Mouse (Mus musculus) midbrain, embryonic 12.5 days (tissue): Measurements from ENCODE around the gene Hadh. TPM values are rescaled to one million over a fixed set of nuclear protein-coding genes. Genes with fewer than 3 reads are reported as not detected.

Source experiments
- ATAC-seq: fragments of 200-750 bp; cut with Nextera tagmentation; 2 replicates; pipeline ENCODE4 v1.8.0; 2017; ENCODE audit warnings: low read depth, moderate TSS enrichment, moderate library complexity; ENCODE audit not compliant: low FRiP score
- H3K27ac ChIP-seq: fragments of 300-500 bp; sonication (generic); replicated peaks from 2 replicates; pipeline ENCODE4 v1.5.1; 2016; ENCODE audit warnings: mild to moderate bottlenecking
- H3K27me3 ChIP-seq: fragments of 300-500 bp; sonication (generic); 2 replicates; pipeline ENCODE4 v1.6.1; 2016; ENCODE audit warnings: mild to moderate bottlenecking
- H3K36me3 ChIP-seq: fragments of 300-500 bp; sonication (generic); 2 replicates; pipeline ENCODE4 v1.6.1; 2016
- H3K4me1 ChIP-seq: fragments of 300-500 bp; sonication (generic); 2 replicates; pipeline ENCODE4 v1.6.1; 2016
- H3K4me2 ChIP-seq: fragments of 300-500 bp; sonication (generic); replicated peaks from 2 replicates; pipeline ENCODE4 v1.6.1; 2016; ENCODE audit warnings: mild to moderate bottlenecking, moderate library complexity
- H3K4me3 ChIP-seq: fragments of 300-500 bp; sonication (generic); 2 replicates; pipeline ENCODE4 v1.5.1; 2016; ENCODE audit warnings: mild to moderate bottlenecking
- H3K9ac ChIP-seq: fragments of 300-500 bp; sonication (generic); replicated peaks from 2 replicates; pipeline ENCODE4 v1.6.1; 2016; ENCODE audit warnings: mild to moderate bottlenecking, moderate library complexity
- H3K9me3 ChIP-seq: fragments of 300-500 bp; sonication (generic); 2 replicates; pipeline ENCODE4 v1.6.1; 2016; ENCODE audit warnings: mild to moderate bottlenecking
- WGBS: fragments of 180-500 bp; shearing (Covaris S2); methylation state at CpG from one replicate; pipeline ENCODE4 v1.1.7; 2016; 5-methylcytosine and 5-hydroxymethylcytosine counted together
- polyA plus RNA-seq: library from polyadenylated mRNA; unstranded; fragments of >200 nt; fragmentation: Nextera tagmentation; extraction: Ambion mirVana; gene quantifications from 2 replicates; pipeline ENCODE4 v1.2.1, GENCODE M21; 2016

Hadh gene
- 48.2 and 49.0 TPM in 2 replicates for polyA plus RNA-seq

DNA sequence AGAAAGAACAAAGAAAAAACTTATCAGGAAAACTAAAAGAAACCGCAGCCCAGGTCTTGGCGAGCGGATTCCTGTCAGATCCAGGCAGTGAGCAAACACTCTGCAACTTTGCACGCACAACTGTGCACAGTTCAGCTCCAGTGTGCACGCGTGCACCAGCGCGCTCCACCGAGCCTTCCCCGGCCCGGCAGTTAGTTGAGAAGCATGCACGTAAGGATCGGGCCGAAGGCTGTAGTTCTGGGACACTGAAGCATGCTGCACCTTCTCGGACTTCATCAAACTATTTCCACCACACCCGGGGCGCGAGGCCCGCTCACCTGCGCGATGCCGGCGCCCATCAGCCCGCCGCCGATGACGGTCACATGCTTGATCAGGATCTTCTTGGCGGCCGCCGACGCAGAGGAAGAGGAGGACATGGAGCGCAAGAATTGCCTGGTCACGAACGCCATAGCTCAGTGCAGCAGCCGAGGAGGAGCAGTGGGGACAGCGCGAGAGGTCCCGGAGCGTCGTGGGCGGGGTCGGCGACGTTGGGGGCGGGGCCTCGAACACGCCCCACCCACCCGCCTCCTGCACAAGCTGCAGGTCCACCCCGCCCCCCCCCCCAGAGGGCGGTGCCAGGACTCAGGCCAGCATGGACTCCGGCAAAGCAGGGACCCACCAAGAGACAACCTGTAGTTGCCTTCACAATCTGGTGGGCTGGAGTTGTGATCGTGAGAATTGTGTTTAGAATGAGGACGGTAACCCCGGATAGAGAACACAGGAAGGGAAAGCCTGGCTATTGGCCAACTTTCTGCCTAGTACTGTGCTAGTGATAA, at the start of gene Hadh:
Hadh (minus strand) TSS at position 543 of the 815 bp plus-strand sequence.
- peak; percentile 94 for ATAC-seq
- WGBS: under 1% methylated on average over 42 of the region's 54 CpGs
- H3K9ac ChIP-seq: peak within 1 kb of the TSS; percentile 59
- 0 out of 2 replicates have a peak within 1 kb of the TSS, but pooled peaks have one; percentile 46 for H3K27ac ChIP-seq
- peak within 1 kb of the TSS; percentile 80 for H3K4me2 ChIP-seq
- H3K4me1 ChIP-seq: peaks cover 23% of the 10 kb centered on the region
- peak within 1 kb of the TSS; percentile 68 for H3K4me3 ChIP-seq
- no peaks in the 10 kb centered on the region for H3K9me3 ChIP-seq
- no peaks in the 10 kb centered on the region for H3K36me3 ChIP-seq
- peaks cover 12% of the 10 kb centered on the region for H3K27me3 ChIP-seq

- Histone ChIP-seq H3K4me1 (peaks cover 5% of the 10 kb centered on the region; the same call in 1 of the 2 replicates), H3K4me2 (no peak overlapping the region), H3K36me3 (no peaks in the 10 kb centered on the region), H3K27me3 (no peaks in the 10 kb centered on the region), H3K27ac (no peak overlapping the region), H3K9ac (no peak overlapping the region), H3K4me3 (no peak overlapping the region), H3K9me3 (no peaks in the 10 kb centered on the region)
- 4% methylated on average over 3 of the region's 3 CpGs for WGBS
- ATAC-seq: no peak
Measured at GRCm38 (mm10) chr3:131320184-131320583, 48.3 kb upstream of the Hadh start.

- Histone ChIP-seq H3K4me3 (no peak overlapping the region), H3K4me1 (peaks cover 5% of the 10 kb centered on the region; the same call in 1 of the 2 replicates), H3K9ac (no peak overlapping the region), H3K36me3 (no peaks in the 10 kb centered on the region), H3K27me3 (no peaks in the 10 kb centered on the region), H3K9me3 (no peaks in the 10 kb centered on the region), H3K27ac (no peak overlapping the region), H3K4me2 (no peak overlapping the region)
- no peak for ATAC-seq
- WGBS: 67% methylated on average over 2 of the region's 2 CpGs
Measured at GRCm38 (mm10) chr3:131318211-131318610, 46.3 kb upstream of the Hadh start.

- 100% methylated on average over 1 of the region's 1 CpGs for WGBS
- no peaks in the 10 kb centered on the region for H3K9me3 ChIP-seq
Measured at GRCm38 (mm10) chr3:131317126-131317525, 45.2 kb upstream of the Hadh start.

GRCm38 (mm10) chr3:131315957-131316510, 44.1 kb upstream of the Hadh start:
- Histone ChIP-seq H3K4me2 (no peak overlapping the region), H3K9ac (no peak overlapping the region), H3K36me3 (no peaks in the 10 kb centered on the region), H3K27ac (no peak overlapping the region), H3K27me3 (no peaks in the 10 kb centered on the region), H3K4me1 (peaks cover 5% of the 10 kb centered on the region; the same call in 1 of the 2 replicates), H3K4me3 (no peak overlapping the region), H3K9me3 (no peaks in the 10 kb centered on the region)
- ATAC-seq: no peak
- WGBS: 47% methylated on average over 4 of the region's 4 CpGs

More at GRCm38 (mm10) chr3:131317126-131317525, 45.2 kb upstream of the Hadh start:
- H3K27me3 ChIP-seq: no peaks in the 10 kb centered on the region
- no peak for ATAC-seq
- H3K4me3 ChIP-seq: no peak overlapping the region
- H3K4me1 ChIP-seq: peaks cover 5% of the 10 kb centered on the region; the same call in 1 of the 2 replicates
- no peak overlapping the region for H3K27ac ChIP-seq
- H3K4me2 ChIP-seq: no peak overlapping the region
- no peak overlapping the region for H3K9ac ChIP-seq
- H3K36me3 ChIP-seq: no peaks in the 10 kb centered on the region

- H3K9ac ChIP-seq: no peak overlapping the region
- H3K36me3 ChIP-seq: no peaks in the 10 kb centered on the region
- H3K4me3 ChIP-seq: no peak overlapping the region
- no peak overlapping the region for H3K27ac ChIP-seq
- H3K27me3 ChIP-seq: no peaks in the 10 kb centered on the region
- 87% methylated on average over 9 of the region's 9 CpGs for WGBS
- no peak overlapping the region for H3K4me2 ChIP-seq
- 0 out of 2 replicates have a peak, but pooled peaks cover 8% of the 10 kb centered on the region for H3K9me3 ChIP-seq
- no peak for ATAC-seq
- peaks cover 5% of the 10 kb centered on the region; the same call in 1 of the 2 replicates for H3K4me1 ChIP-seq
Measured at GRCm38 (mm10) chr3:131312340-131312739, 40.4 kb upstream of the Hadh start.

GRCm38 (mm10) chr3:131310572-131310971, 38.7 kb upstream of the Hadh start:
- Histone ChIP-seq H3K4me2 (no peak overlapping the region), H3K27ac (no peak overlapping the region), H3K4me1 (no peaks in the 10 kb centered on the region), H3K4me3 (no peak overlapping the region), H3K9ac (no peak overlapping the region), H3K27me3 (no peaks in the 10 kb centered on the region), H3K9me3 (0 out of 2 replicates have a peak, but pooled peaks cover 8% of the 10 kb centered on the region), H3K36me3 (no peaks in the 10 kb centered on the region)
- WGBS: 88% methylated on average over 4 of the region's 4 CpGs
- no peak for ATAC-seq

DNA sequence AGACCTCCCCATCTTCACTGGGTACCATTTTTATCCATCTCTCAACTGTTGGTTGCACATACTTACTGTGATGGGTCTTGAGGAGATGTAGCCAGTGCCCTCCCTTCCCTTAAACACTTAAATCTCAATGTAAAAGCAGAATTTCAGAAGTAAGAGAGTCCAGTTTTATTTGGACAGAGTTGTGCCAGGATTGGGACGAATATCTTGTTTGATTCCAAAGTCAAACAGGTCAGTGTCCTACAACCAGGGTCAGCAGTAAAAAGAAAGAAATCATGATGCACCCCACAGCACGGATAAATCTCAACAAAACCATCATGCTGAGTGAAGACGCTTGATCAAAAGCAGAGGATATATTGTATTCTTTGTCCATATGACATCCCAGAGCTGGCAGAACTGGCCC, 35.9 kb upstream of the Hadh start:
- H3K9me3 ChIP-seq: 0 out of 2 replicates have a peak, but pooled peaks cover 8% of the 10 kb centered on the region
- no peak overlapping the region for H3K4me3 ChIP-seq
- no peak overlapping the region for H3K9ac ChIP-seq
- no peak overlapping the region for H3K4me2 ChIP-seq
- H3K27ac ChIP-seq: no peak overlapping the region
- H3K36me3 ChIP-seq: no peaks in the 10 kb centered on the region
- no peaks in the 10 kb centered on the region for H3K27me3 ChIP-seq
- 88% methylated on average over 3 of the region's 3 CpGs for WGBS
- no peak for ATAC-seq
- 0 out of 2 replicates have a peak, but pooled peaks cover 2% of the 10 kb centered on the region for H3K4me1 ChIP-seq

DNA sequence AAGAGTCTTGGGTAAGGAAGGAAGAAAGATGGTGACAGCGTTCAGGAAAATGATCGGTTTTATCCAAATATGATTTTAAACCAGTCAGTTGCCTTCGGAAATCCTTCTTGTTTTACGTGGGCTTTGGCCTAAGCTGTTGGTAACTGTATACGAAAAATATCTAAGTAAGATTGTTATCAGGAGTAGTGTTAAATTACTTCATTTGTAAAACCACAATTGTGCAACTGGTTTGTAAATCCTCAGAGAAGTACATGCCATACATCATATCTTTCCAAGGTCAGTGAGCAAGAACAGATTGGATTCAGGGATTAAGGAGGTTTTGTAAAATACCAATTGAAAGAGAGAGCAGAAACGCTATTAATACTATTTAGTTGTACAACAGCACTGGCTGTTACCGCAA, 34.4 kb upstream of the Hadh start:
- no peak overlapping the region for H3K9ac ChIP-seq
- no peak overlapping the region for H3K4me3 ChIP-seq
- ATAC-seq: no peak
- peaks cover 8% of the 10 kb centered on the region for H3K27me3 ChIP-seq
- no peak overlapping the region for H3K4me2 ChIP-seq
- no peak overlapping the region for H3K27ac ChIP-seq
- 90% methylated on average over 7 of the region's 7 CpGs for WGBS
- 0 out of 2 replicates have a peak, but pooled peaks cover 6% of the 10 kb centered on the region for H3K4me1 ChIP-seq
- no peaks in the 10 kb centered on the region for H3K36me3 ChIP-seq
- H3K9me3 ChIP-seq: 0 out of 2 replicates have a peak, but pooled peaks cover 8% of the 10 kb centered on the region

DNA sequence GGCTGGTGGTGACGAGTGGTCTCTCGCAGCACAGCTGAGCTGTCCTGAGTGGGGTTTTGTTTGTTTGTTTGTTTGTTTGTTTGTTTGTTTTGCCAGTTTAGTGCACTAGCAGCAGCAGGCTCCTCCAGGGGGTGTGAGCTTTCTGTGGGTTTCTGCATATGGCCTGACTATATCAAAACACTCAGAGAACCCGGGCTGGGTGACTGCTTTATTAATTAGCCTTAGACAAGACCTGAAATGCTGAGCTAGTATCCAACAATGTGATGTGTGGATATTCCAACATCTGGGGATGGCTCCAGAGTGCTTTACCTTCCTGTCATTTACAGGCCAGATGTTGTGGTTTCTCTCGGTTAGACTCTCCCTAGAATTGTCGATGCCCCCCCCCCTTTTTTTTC, 31.4 kb upstream of the Hadh start:
- Histone ChIP-seq H3K4me1 (0 out of 2 replicates have a peak, but pooled peaks cover 6% of the 10 kb centered on the region), H3K27me3 (peaks cover 9% of the 10 kb centered on the region), H3K4me2 (peak overlapping the region; percentile 88), H3K9ac (peak overlapping the region; percentile 66), H3K4me3 (peak overlapping the region; percentile 73), H3K9me3 (no peaks in the 10 kb centered on the region), H3K27ac (no peak overlapping the region), H3K36me3 (no peaks in the 10 kb centered on the region)
- ATAC-seq: peak; percentile 36
- WGBS: 20% methylated on average over 5 of the region's 5 CpGs

- Histone ChIP-seq H3K4me3 (peak within 1 kb of the TSS; percentile 73), H3K27ac (peak within 1 kb of the TSS; percentile 69), H3K36me3 (no peaks in the 10 kb centered on the region), H3K27me3 (peaks cover 9% of the 10 kb centered on the region), H3K4me2 (peak within 1 kb of the TSS; percentile 88), H3K9me3 (no peaks in the 10 kb centered on the region), H3K4me1 (0 out of 2 replicates have a peak, but pooled peaks cover 6% of the 10 kb centered on the region), H3K9ac (peak within 1 kb of the TSS; percentile 66)
- WGBS: under 1% methylated on average over 70 of the region's 71 CpGs
- ATAC-seq: peak; percentile 98
Measured at GRCm38 (mm10) chr3:131302452-131303319, 30.8 kb upstream of the Hadh start, which contains the start of gene Cyp2u1. TSS of gene Cyp2u1 (minus strand) at chr3:131303227.
